Mouse (Mus musculus): ENCODE data around the gene Igfbp6. TPM values are rescaled to one million over a fixed set of nuclear protein-coding genes. Genes with fewer than 3 reads are reported as not detected.
A peak's percentile ranks its signal among the peaks of the same experiment; 100 is the strongest.

Gene Igfbp6
- polyA plus RNA-seq, 1 experiment from 2014 or later: 39.5 TPM

GRCm38 (mm10) chr15:102126303-102126702 is 17.9 kb upstream of the Igfbp6 start:
- H3K4me1 ChIP-seq (replicated peaks; ENCODE audit: control insufficient read depth, insufficient read depth): no peaks in the 10 kb centered on the region
- no peak overlapping the region for H3K4me3 ChIP-seq (ENCODE audit: low read depth, low read length)
- no peak overlapping the region for H3K9ac ChIP-seq (ENCODE audit: low read length)
- no peaks in the 10 kb centered on the region for H3K9me3 ChIP-seq (ENCODE audit: control insufficient read depth, low read length)
- H3K36me3 ChIP-seq (ENCODE audit: control insufficient read depth, insufficient read depth, low read length): peaks cover 23% of the 10 kb centered on the region
- TF ChIP-seq CTCF (IDR thresholded peaks at IDR 0.05; ENCODE audit: low read depth): no peak
- no peak for TF ChIP-seq EP300 (optimal IDR thresholded peaks at IDR 0.05)
- 45% methylated on average over 2 of the region's 2 CpGs for WGBS
- ATAC-seq (ENCODE audit: low FRiP score, low TSS enrichment) (peak; percentile 41; the same call in 1 of the 2 replicates), DNase-seq (ENCODE audit: low spot score) (no peak)
- H3K27me3 ChIP-seq (ENCODE audit: control insufficient read depth, insufficient read depth, low read length): no peaks in the 10 kb centered on the region
- H3K27ac ChIP-seq (replicated peaks): peak overlapping the region; percentile 35; the same call in 1 of the 2 replicates
- H3K4me2 ChIP-seq (replicated peaks; ENCODE audit: low read depth): no peak overlapping the region

- no peak for ATAC-seq (ENCODE audit: low FRiP score, low TSS enrichment)
- H3K36me3 ChIP-seq (ENCODE audit: control insufficient read depth, insufficient read depth, low read length): peaks cover 23% of the 10 kb centered on the region
- H3K27me3 ChIP-seq (ENCODE audit: control insufficient read depth, insufficient read depth, low read length): no peaks in the 10 kb centered on the region
- no peak overlapping the region for H3K4me3 ChIP-seq (ENCODE audit: low read depth, low read length)
- WGBS: 64% methylated on average over 9 of the region's 9 CpGs
- H3K4me1 ChIP-seq (replicated peaks; ENCODE audit: control insufficient read depth, insufficient read depth): no peaks in the 10 kb centered on the region
- H3K9ac ChIP-seq (ENCODE audit: low read length): no peak overlapping the region
- H3K4me2 ChIP-seq (replicated peaks; ENCODE audit: low read depth): no peak overlapping the region
- TF ChIP-seq EP300 (optimal IDR thresholded peaks at IDR 0.05): no peak
- TF ChIP-seq CTCF (IDR thresholded peaks at IDR 0.05; ENCODE audit: low read depth): no peak
- no peak for DNase-seq (ENCODE audit: low spot score)
- H3K27ac ChIP-seq (replicated peaks): no peak overlapping the region
- no peaks in the 10 kb centered on the region for H3K9me3 ChIP-seq (ENCODE audit: control insufficient read depth, low read length)
Observed at GRCm38 (mm10) chr15:102133314-102133713, 10.8 kb upstream of the Igfbp6 start.

- Histone ChIP-seq H3K9me3 (ENCODE audit: control insufficient read depth, low read length) (no peaks in the 10 kb centered on the region), H3K4me1 (replicated peaks; ENCODE audit: control insufficient read depth, insufficient read depth) (no peaks in the 10 kb centered on the region), H3K4me2 (replicated peaks; ENCODE audit: low read depth) (no peak overlapping the region; the same call in 1 of the 2 replicates), H3K27me3 (ENCODE audit: control insufficient read depth, insufficient read depth, low read length) (no peaks in the 10 kb centered on the region), H3K27ac (replicated peaks) (no peak overlapping the region), H3K9ac (ENCODE audit: low read length) (no peak overlapping the region), H3K36me3 (ENCODE audit: control insufficient read depth, insufficient read depth, low read length) (peaks cover 17% of the 10 kb centered on the region), H3K4me3 (ENCODE audit: low read depth, low read length) (no peak overlapping the region; the same call in 1 of the 2 replicates)
- WGBS: 70% methylated on average over 2 of the region's 2 CpGs
- TF ChIP-seq EP300 (optimal IDR thresholded peaks at IDR 0.05) (no peak), CTCF (IDR thresholded peaks at IDR 0.05; ENCODE audit: low read depth) (no peak)
- ATAC-seq (ENCODE audit: low FRiP score, low TSS enrichment) (no peak), DNase-seq (ENCODE audit: low spot score) (no peak)
Observed at GRCm38 (mm10) chr15:102134709-102135108, 9.5 kb upstream of the Igfbp6 start.

GRCm38 (mm10) chr15:102135522-102136128 is 8.5 kb upstream of the Igfbp6 start:
- Histone ChIP-seq H3K4me2 (replicated peaks; ENCODE audit: low read depth) (peak overlapping the region; percentile 67), H3K9ac (ENCODE audit: low read length) (peak overlapping the region; percentile 73), H3K4me3 (ENCODE audit: low read depth, low read length) (peak overlapping the region; percentile 81), H3K27ac (replicated peaks) (peak overlapping the region; percentile 84), H3K9me3 (ENCODE audit: control insufficient read depth, low read length) (no peaks in the 10 kb centered on the region), H3K36me3 (ENCODE audit: control insufficient read depth, insufficient read depth, low read length) (peaks cover 11% of the 10 kb centered on the region), H3K27me3 (ENCODE audit: control insufficient read depth, insufficient read depth, low read length) (no peaks in the 10 kb centered on the region), H3K4me1 (replicated peaks; ENCODE audit: control insufficient read depth, insufficient read depth) (no peaks in the 10 kb centered on the region)
- TF ChIP-seq CTCF (IDR thresholded peaks at IDR 0.05; ENCODE audit: low read depth) (no peak), EP300 (optimal IDR thresholded peaks at IDR 0.05) (no peak)
- WGBS: 1% methylated on average over 35 of the region's 35 CpGs
- ATAC-seq (ENCODE audit: low FRiP score, low TSS enrichment) (peak; percentile 65; the same call in 1 of the 2 replicates), DNase-seq (ENCODE audit: low spot score) (no peak)

GRCm38 (mm10) chr15:102136129-102136758 is 7.9 kb upstream of the Igfbp6 start, which contains the start of gene Spryd3:
Gene Spryd3, minus strand, starts transcription at chr15:102136234.
- H3K9ac ChIP-seq (ENCODE audit: low read length): peak within 1 kb of the TSS; percentile 73
- H3K4me2 ChIP-seq (replicated peaks; ENCODE audit: low read depth): peak within 1 kb of the TSS; percentile 67
- no peaks in the 10 kb centered on the region for H3K27me3 ChIP-seq (ENCODE audit: control insufficient read depth, insufficient read depth, low read length)
- DNase-seq (ENCODE audit: low spot score) (peak; percentile 98), ATAC-seq (ENCODE audit: low FRiP score, low TSS enrichment) (peak; percentile 99)
- no peaks in the 10 kb centered on the region for H3K9me3 ChIP-seq (ENCODE audit: control insufficient read depth, low read length)
- peaks cover 10% of the 10 kb centered on the region for H3K36me3 ChIP-seq (ENCODE audit: control insufficient read depth, insufficient read depth, low read length)
- no peaks in the 10 kb centered on the region for H3K4me1 ChIP-seq (replicated peaks; ENCODE audit: control insufficient read depth, insufficient read depth)
- H3K4me3 ChIP-seq (ENCODE audit: low read depth, low read length): peak within 1 kb of the TSS; percentile 81
- no peak for TF ChIP-seq EP300 (optimal IDR thresholded peaks at IDR 0.05)
- peak; percentile 18; the same call in 1 of the 2 replicates for TF ChIP-seq CTCF (IDR thresholded peaks at IDR 0.05; ENCODE audit: low read depth)
- peak within 1 kb of the TSS; percentile 84 for H3K27ac ChIP-seq (replicated peaks)
- WGBS: under 1% methylated on average over 50 of the region's 50 CpGs

- no peaks in the 10 kb centered on the region for H3K27me3 ChIP-seq (ENCODE audit: control insufficient read depth, insufficient read depth, low read length)
- H3K9me3 ChIP-seq (ENCODE audit: control insufficient read depth, low read length): no peaks in the 10 kb centered on the region
- no peak overlapping the region for H3K27ac ChIP-seq (replicated peaks)
- no peak overlapping the region for H3K9ac ChIP-seq (ENCODE audit: low read length)
- ATAC-seq (ENCODE audit: low FRiP score, low TSS enrichment) (no peak), DNase-seq (ENCODE audit: low spot score) (no peak)
- 90% methylated on average over 5 of the region's 5 CpGs for WGBS
- no peaks in the 10 kb centered on the region for H3K36me3 ChIP-seq (ENCODE audit: control insufficient read depth, insufficient read depth, low read length)
- TF ChIP-seq CTCF (IDR thresholded peaks at IDR 0.05; ENCODE audit: low read depth) (no peak), EP300 (optimal IDR thresholded peaks at IDR 0.05) (no peak)
- no peak overlapping the region for H3K4me2 ChIP-seq (replicated peaks; ENCODE audit: low read depth)
- no peak overlapping the region for H3K4me3 ChIP-seq (ENCODE audit: low read depth, low read length)
- peaks cover 4% of the 10 kb centered on the region; the same call in 1 of the 2 replicates for H3K4me1 ChIP-seq (replicated peaks; ENCODE audit: control insufficient read depth, insufficient read depth)
Observed at GRCm38 (mm10) chr15:102141120-102141519, 3.0 kb upstream of the Igfbp6 start.
